Mouse (Mus musculus) layer of hippocampus, postnatal 14 days (tissue): ENCODE results near the gene Lrp1. TPM values are rescaled to one million over a fixed set of nuclear protein-coding genes. Genes with fewer than 3 reads are reported as not detected.

Experiments
- DNase-seq, 2 experiments: peaks; one replicate each; pipeline ENCODE4 v3.0.0; 2021 to 2022; ENCODE audit warnings: low spot score in 2 of 2, mixed read lengths in 1 of 2
- total RNA-seq, 2 experiments: library from RNA; stranded (reverse); gene quantifications; 2 replicates each; pipeline ENCODE4 v1.2.3; 2021

Lrp1 gene
- total RNA-seq, 2 experiments from 2014 or later: 287 to 301 TPM

GRCm38 (mm10) chr10:127509837-127510701 lies 110.9 kb downstream of the Lrp1 start:
- DNase-seq: peak; percentile 48 to 66

GRCm38 (mm10) chr10:127509051-127509836 lies 111.7 kb downstream of the Lrp1 start:
- DNase-seq: peak; percentile 87 to 90

- peak; percentile 78 to 81 for DNase-seq
Measured at GRCm38 (mm10) chr10:127508239-127508638, 112.7 kb downstream of the Lrp1 start.

GRCm38 (mm10) chr10:127500894-127501893 lies 119.8 kb downstream of the Lrp1 start, which contains the start of gene Stac3:
TSS of gene Stac3 (plus strand) at chr10:127501686.
- DNase-seq: no peak

- DNase-seq: no peak
Measured at GRCm38 (mm10) chr10:127500042-127500441, 120.9 kb downstream of the Lrp1 start.

- DNase-seq: no peak
Measured at GRCm38 (mm10) chr10:127499516-127499915, 121.4 kb downstream of the Lrp1 start.

- no peak for DNase-seq
Measured at GRCm38 (mm10) chr10:127496156-127496555, 124.8 kb downstream of the Lrp1 start.

- no peak for DNase-seq
Measured at GRCm38 (mm10) chr10:127492118-127492517, 128.8 kb downstream of the Lrp1 start.

- no peak for DNase-seq
Measured at GRCm38 (mm10) chr10:127491128-127491512, 129.8 kb downstream of the Lrp1 start.

- DNase-seq: no peak
Measured at GRCm38 (mm10) chr10:127490160-127491127, 130.5 kb downstream of the Lrp1 start.

GRCm38 (mm10) chr10:127488856-127489255 lies 132.1 kb downstream of the Lrp1 start:
- DNase-seq: no peak

Other genes with a start within 250 kb of the Lrp1 start
- gene R3hdm2, start 240.8 kb downstream of the Lrp1 start, total RNA-seq: 100 to 1,000 TPM; 161 to 186 TPM
- 1 to 10 TPM; 5.0 to 6.4 TPM for gene Stac3, start 119.5 kb downstream of the Lrp1 start, total RNA-seq
- 1 to 10 TPM; 4.8 to 6.9 TPM for gene Ndufa4l2, start 106.2 kb downstream of the Lrp1 start, total RNA-seq
- gene Shmt2, start 98.7 kb downstream of the Lrp1 start, total RNA-seq: 10 to 100 TPM; 33.0 to 35.5 TPM
- 1 to 10 TPM; 2.7 TPM for gene Nxph4, start 86.6 kb downstream of the Lrp1 start, total RNA-seq
- 1 to 10 TPM; 6.1 to 6.2 TPM for gene Stat6, start 21.8 kb upstream of the Lrp1 start, total RNA-seq
- 1 to 10 TPM; 3.5 to 5.7 TPM for gene Nemp1, start 45.8 kb upstream of the Lrp1 start, total RNA-seq
- 10 to 100 TPM; 33.3 to 36.9 TPM for gene Nab2, start 47.4 kb upstream of the Lrp1 start, total RNA-seq
- gene Myo1a, start 84.0 kb upstream of the Lrp1 start, total RNA-seq: under 1 TPM; 0.48 to 0.76 TPM
- gene Tac2, start 103.3 kb upstream of the Lrp1 start, total RNA-seq: 1 to 10 TPM; 5.2 to 6.3 TPM
- 1 to 10 TPM; 9.1 to 9.5 TPM for gene Zbtb39, start 118.4 kb upstream of the Lrp1 start, total RNA-seq
- gene Gpr182, start 130.6 kb upstream of the Lrp1 start, total RNA-seq: 1 to 10 TPM; 1.6 TPM
- gene Rdh1, start 138.6 kb upstream of the Lrp1 start, total RNA-seq: under 1 TPM; 0.09 to 0.24 TPM
- under 1 TPM; 0.25 to 0.76 TPM for gene Rdh16f1, start 138.6 kb upstream of the Lrp1 start, total RNA-seq
- not detected for gene Rdh9, start 155.2 kb upstream of the Lrp1 start, total RNA-seq
- under 1 TPM; 0.12 to 0.21 TPM for gene Rdh16, start 180.0 kb upstream of the Lrp1 start, total RNA-seq
- not detected for gene Rdh19, start 228.8 kb upstream of the Lrp1 start, total RNA-seq
- not detected for gene Rdh16f2, start 245.3 kb upstream of the Lrp1 start, total RNA-seq